Comparison of ENCODE assay signal across 23 mouse cellular contexts in the genomic region with DNA sequence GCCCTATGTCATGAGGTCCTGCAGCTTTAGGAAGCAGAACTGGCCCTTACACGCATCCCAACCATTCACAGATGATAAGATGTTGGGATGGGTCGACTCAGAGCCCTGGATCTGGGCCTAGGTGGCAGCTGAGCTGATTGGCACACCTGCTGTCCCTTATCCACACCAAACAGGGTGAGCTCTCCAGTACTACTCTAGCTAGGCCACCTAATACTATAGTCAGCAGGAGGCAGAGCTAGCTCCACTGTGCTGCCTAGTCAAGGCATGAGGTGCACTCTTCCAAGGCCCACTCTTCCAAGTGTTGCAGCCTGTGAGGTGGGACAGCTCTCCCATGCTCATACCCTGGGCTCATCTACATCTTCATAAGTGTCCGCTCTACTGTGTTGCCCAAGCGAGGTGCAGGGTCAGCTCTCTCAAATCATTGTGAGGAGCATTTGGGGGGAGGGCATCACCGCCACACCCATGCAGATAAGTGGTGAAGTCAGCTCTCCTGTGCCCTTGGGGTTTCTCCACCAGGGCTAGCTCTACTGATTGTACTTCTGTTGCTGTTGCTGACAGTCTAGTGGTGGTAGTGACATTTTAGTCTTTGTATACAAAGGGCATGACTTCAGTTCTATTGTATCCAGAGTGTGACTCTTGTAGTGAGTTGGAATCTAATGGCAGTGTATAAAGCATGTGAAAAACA. TPM values are rescaled to one million over a fixed set of nuclear protein-coding genes. Genes with fewer than 3 reads are reported as not detected.
A peak's percentile ranks its signal among the peaks of the same experiment; 100 is the strongest.
DNase-seq lines count a peak whose midpoint lies in the region; ATAC-seq lines count a peak whose summit lies in the region.
"Had no signal": no experiment of that assay in that cellular context is flagged by ENCODE, and none has a peak within 500 bp of the region (broad histone marks: within the 10 kb centered on the region; RNA-seq: fewer than 3 reads in every experiment).

No protein-coding gene starts in this region.

- DNase-seq in adrenal gland, adult 2 months, result peak; percentile 38
- DNase-seq in adrenal gland, adult 18-20 months (ENCODE audit: low spot score in 2 of 2), result no peak
- no peak for DNase-seq in thymus, postnatal 10 days (ENCODE audit: low spot score in 2 of 2)
- no peak for DNase-seq in kidney, postnatal 14 days
- DNase-seq: cerebellum, postnatal 14 days; heart, postnatal 14 days; kidney, adult 11 months; kidney, postnatal 36 days; layer of hippocampus, adult 9-11 months; right cerebral cortex, postnatal 25 days; thymus, postnatal 4 days had no signal

- no peak overlapping the region for H3K4me2 ChIP-seq in intestine, embryonic 16.5 days (ENCODE audit: low read depth, low read length)
- no peak overlapping the region for H3K4me2 ChIP-seq in intestine, embryonic 15.5 days (replicated peaks)
- H3K4me2 ChIP-seq: forebrain, embryonic 15.5 days; hindbrain, embryonic 13.5 days; limb, embryonic 13.5 days; neural tube, embryonic 15.5 days had no signal

- H3K9me3 ChIP-seq in intestine, embryonic 16.5 days (ENCODE audit: control insufficient read depth, low read length), result no peaks in the 10 kb centered on the region; the same call in 1 of the 2 replicates
- no peaks in the 10 kb centered on the region for H3K9me3 ChIP-seq in intestine, embryonic 15.5 days
- H3K9me3 ChIP-seq: forebrain, embryonic 15.5 days; hindbrain, embryonic 13.5 days; limb, embryonic 13.5 days; neural tube, embryonic 15.5 days had no signal

- no peak overlapping the region for H3K27ac ChIP-seq in intestine, embryonic 16.5 days (ENCODE audit: low read length)
- H3K27ac ChIP-seq in intestine, embryonic 15.5 days, result no peak overlapping the region
- H3K27ac ChIP-seq: forebrain, embryonic 15.5 days; hindbrain, embryonic 13.5 days; limb, embryonic 13.5 days; midbrain, embryonic 10.5 days; neural tube, embryonic 15.5 days had no signal

- WGBS in intestine, embryonic 16.5 days, result 89% methylated on average over 5 of the region's 5 CpGs
- 91% methylated on average over 5 of the region's 5 CpGs for whole genome bisulfite sequencing in intestine, embryonic 15.5 days

- peak; percentile 47; the same call in 1 of the 2 replicates for ATAC-seq in intestine, embryonic 16.5 days
- ATAC-seq in intestine, embryonic 15.5 days, result no peak
- ATAC-seq in erythroblast, adult 5-6 weeks (replicated peaks; ENCODE audit: low FRiP score, poor library complexity, severe bottlenecking), result peak; percentile 59
- peak; percentile 79 for ATAC-seq in megakaryocyte progenitor cell, adult 5-6 weeks (replicated peaks; ENCODE audit: poor library complexity)
- ATAC-seq: forebrain, embryonic 15.5 days; lung, postnatal 0 days had no signal

- H3K4me1 ChIP-seq in intestine, embryonic 16.5 days (ENCODE audit: control insufficient read depth, insufficient read depth, low read length), result peaks cover 11% of the 10 kb centered on the region
- H3K4me1 ChIP-seq in intestine, embryonic 15.5 days (replicated peaks), result peaks cover 9% of the 10 kb centered on the region; the same call in 1 of the 2 replicates
- H3K4me1 ChIP-seq: limb, embryonic 13.5 days had no signal

- H3K36me3 ChIP-seq in intestine, embryonic 16.5 days (ENCODE audit: control insufficient read depth, insufficient read depth, low read length), result no peaks in the 10 kb centered on the region
- peaks cover 5% of the 10 kb centered on the region; the same call in 1 of the 2 replicates for H3K36me3 ChIP-seq in intestine, embryonic 15.5 days

- H3K9ac ChIP-seq in intestine, embryonic 16.5 days (ENCODE audit: low read depth, low read length), result no peak overlapping the region
- H3K9ac ChIP-seq in intestine, embryonic 15.5 days, result no peak overlapping the region
- H3K9ac ChIP-seq: forebrain, embryonic 15.5 days; hindbrain, embryonic 13.5 days; limb, embryonic 13.5 days; neural tube, embryonic 15.5 days had no signal

- no peaks in the 10 kb centered on the region for H3K27me3 ChIP-seq in intestine, embryonic 16.5 days (replicated peaks; ENCODE audit: control insufficient read depth, insufficient read depth, low read length)
- no peaks in the 10 kb centered on the region for H3K27me3 ChIP-seq in intestine, embryonic 15.5 days (replicated peaks)
- H3K27me3 ChIP-seq: CH12.LX; forebrain, embryonic 15.5 days; hindbrain, embryonic 13.5 days; limb, embryonic 13.5 days; neural tube, embryonic 15.5 days had no signal

- H3K4me3 ChIP-seq in intestine, embryonic 16.5 days (ENCODE audit: low read length), result no peak overlapping the region
- H3K4me3 ChIP-seq in intestine, embryonic 15.5 days (replicated peaks), result no peak overlapping the region
- H3K4me3 ChIP-seq: erythroblast, embryonic 14.5 days; forebrain, embryonic 15.5 days; hindbrain, embryonic 13.5 days; limb, embryonic 13.5 days; midbrain, embryonic 10.5 days; neural tube, embryonic 15.5 days had no signal

RNA-seq across cellular contexts. Expression of a gene that starts 12.4 kb away (rescaled TPM):
- total RNA-seq in adrenal gland, adult 2 months (2021), result 100 to 1,000 TPM; 232 to 265 TPM
- 39.0 and 48.1 TPM in 2 replicates for polyA plus RNA-seq in adrenal gland, adult 2 months (2012; rRNA removed)
- total RNA-seq in adrenal gland, adult 18-20 months (2021), result 100 to 1,000 TPM; 235 to 281 TPM
- polyA plus RNA-seq in intestine, embryonic 16.5 days (2015; fragmentation: Nextera tagmentation; extraction: Ambion mirVana), result 20.0 and 21.2 TPM in 2 replicates
- polyA plus RNA-seq in intestine, embryonic 15.5 days (2015; fragmentation: Nextera tagmentation; extraction: Ambion mirVana), result 54.7 and 56.5 TPM in 2 replicates
- total RNA-seq in erythroblast, adult 5-6 weeks (2015; ENCODE audit: low replicate concordance), result 35.9 and 38.6 TPM in 2 replicates
- total RNA-seq in erythroblast, adult 5-6 weeks (2017; ENCODE audit: low replicate concordance), result 87.3 and 107 TPM in 2 replicates
- 53.5 and 54.8 TPM in 2 replicates for total RNA-seq in megakaryocyte progenitor cell, adult 5-6 weeks (2015)
- total RNA-seq in megakaryocyte progenitor cell, adult 5-6 weeks (2017), result 81.4 and 94.7 TPM in 2 replicates
